Mouse (Mus musculus) left cerebral cortex, postnatal 10 days (tissue): ENCODE measurements around the gene Cul4a. TPM values are rescaled to one million over a fixed set of nuclear protein-coding genes. Genes with fewer than 3 reads are reported as not detected.

ENCODE experiments used
- DNase-seq, 2 experiments: peaks; one replicate each; pipeline ENCODE4 v3.0.0; 2021 to 2022; ENCODE audit warnings: low spot score in 2 of 2, mixed read lengths in 1 of 2; ENCODE audit errors: extremely low spot score in 1 of 2
- intact Hi-C: fragments of 180-260 bp; cut with DNase I; formaldehyde crosslinking; loops from one replicate; pipeline ENCODE4 v1.15.1; 2025
- total RNA-seq, 2 experiments: library from RNA; stranded (reverse); gene quantifications; 2 replicates each; pipeline ENCODE4 v1.2.3; 2021

Gene Cul4a
- total RNA-seq, 2 experiments from 2014 or later: 59.8 to 62.4 TPM

- no peak for DNase-seq
- intact Hi-C loops: no loop called here
Measured at GRCm38 (mm10) chr8:13174305-13174704, 68.9 kb downstream of the Cul4a start.

DNA sequence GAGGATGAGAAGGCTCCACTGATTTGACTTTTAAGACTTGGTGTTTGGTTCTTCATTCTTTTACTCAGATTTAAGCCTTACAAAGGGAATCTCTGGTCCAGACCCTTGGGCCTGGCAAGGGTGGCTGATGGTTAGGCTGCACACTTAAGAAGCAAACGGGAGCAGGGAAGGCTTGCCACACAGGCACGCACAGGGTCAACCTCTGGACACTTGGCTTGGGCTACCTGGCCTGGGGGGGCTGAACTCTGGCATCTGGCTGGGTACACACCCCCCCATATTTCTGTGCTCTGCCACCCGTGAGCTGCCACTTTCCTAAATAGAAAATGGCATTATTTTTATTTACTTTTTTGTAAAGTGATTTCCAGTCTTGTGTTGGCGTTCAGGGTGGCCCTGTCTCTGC, 69.4 kb downstream of the Cul4a start:
- DNase-seq: no peak
- intact Hi-C loops: no loop called here

- DNase-seq: no peak
- intact Hi-C loops: no loop called here
Measured at GRCm38 (mm10) chr8:13175650-13176049, 70.2 kb downstream of the Cul4a start.

GRCm38 (mm10) chr8:13177173-13177852, 71.9 kb downstream of the Cul4a start:
- DNase-seq: no peak
- intact Hi-C loops: no loop called here

GRCm38 (mm10) chr8:13178137-13178536, 72.7 kb downstream of the Cul4a start:
- intact Hi-C loops: no loop called here
- no peak for DNase-seq

- intact Hi-C loops: no loop called here
Measured at GRCm38 (mm10) chr8:13179482-13179881, 74.1 kb downstream of the Cul4a start.

DNA sequence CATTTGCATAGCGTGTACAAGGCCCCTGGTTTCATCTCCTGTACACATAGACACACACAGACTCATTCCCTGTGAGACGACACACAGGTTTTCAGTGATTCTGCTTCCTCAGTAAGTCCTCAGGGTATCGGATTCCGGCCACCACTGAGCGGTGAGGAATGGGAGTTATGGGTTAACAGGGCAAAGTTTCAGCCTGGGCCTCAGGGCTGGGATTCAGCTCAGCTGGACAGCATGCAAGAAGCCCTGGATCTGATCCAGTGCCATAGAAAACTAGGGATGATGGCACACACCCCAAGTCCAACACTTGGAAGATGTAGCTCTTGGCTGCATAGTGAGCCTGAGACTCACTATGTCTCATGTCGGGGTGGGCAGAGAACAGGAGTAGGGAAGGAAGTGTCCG, 74.5 kb downstream of the Cul4a start:
- DNase-seq: no peak
- intact Hi-C loops: no loop called here

More at GRCm38 (mm10) chr8:13179482-13179881, 74.1 kb downstream of the Cul4a start:
- DNase-seq: no peak

DNA sequence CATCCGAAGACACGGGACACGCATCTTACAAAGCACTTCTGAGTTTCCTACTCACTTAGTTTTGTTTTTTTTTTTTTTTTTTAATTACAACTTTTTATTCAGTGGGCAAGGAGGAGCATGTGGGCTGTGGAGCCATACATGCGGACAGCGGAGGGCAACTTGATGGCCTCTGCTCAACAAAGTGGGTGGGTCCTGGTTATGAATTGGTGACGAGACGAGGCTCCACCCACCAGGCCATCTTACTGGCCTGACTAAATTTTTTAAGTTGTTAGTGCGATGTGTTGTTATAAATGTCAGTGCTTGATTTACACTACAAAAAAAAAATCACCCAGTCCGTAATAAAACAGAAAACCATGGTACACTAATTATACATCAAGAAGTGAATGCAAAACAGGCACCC, 75.0 kb downstream of the Cul4a start:
- intact Hi-C loops: no loop called here
- DNase-seq: no peak

DNA sequence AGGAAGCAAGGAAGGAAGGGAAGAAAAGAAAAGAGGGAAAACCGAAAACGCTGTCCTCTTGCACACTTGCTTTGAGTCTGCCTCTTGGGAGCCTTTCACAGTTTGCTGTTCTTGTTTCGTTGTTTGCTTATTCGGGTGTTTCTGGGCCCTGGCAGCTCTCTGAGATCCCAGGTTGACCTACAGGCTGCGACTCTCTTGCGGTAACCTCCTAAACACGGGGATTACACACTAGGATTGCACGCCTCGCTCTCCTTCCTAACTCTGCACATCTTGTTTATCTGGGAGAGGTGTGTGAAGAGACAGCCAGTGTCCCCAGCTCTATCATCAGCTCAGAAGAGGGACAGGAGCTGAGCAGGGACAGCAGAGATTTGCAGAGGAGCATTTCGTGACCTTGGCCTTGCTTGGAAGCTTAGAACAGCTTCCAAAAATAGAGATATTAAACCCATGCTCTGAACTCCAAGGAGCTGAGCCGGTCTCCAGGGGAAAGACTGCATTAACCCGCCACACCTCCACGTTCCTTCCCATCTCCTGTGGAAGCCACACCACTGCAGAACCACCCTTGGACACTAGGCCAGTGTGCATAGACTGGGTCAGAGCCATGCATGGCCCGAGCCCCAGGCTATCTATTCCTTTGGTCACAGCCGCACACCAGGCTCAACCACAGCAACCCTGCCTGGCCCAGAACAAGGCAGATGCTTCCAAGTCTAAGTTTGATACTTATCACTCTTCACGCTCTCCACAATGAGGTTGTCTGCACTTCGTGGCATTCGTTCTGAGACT, 75.7 kb downstream of the Cul4a start:
- intact Hi-C loops: no loop called here
- no peak for DNase-seq

DNA sequence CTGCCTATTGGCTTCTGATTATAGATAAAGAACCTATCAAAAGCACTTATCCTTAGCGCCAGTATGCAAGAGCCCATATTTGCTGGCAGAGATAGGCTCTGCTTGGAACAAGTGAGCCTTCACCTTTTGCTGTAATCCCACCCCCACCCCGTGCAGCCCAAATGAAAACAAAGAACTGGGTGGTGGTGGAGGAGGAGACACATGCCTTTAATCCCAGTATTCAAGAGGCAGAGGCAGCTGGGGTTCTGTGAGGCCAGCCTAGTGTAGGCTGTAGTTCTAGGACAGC, 76.2 kb downstream of the Cul4a start:
- no peak for DNase-seq
- intact Hi-C loops: no loop called here

GRCm38 (mm10) chr8:13186819-13187218, 81.4 kb downstream of the Cul4a start:
- intact Hi-C loops: no loop called here
- no peak for DNase-seq

- intact Hi-C loops: no loop called here
Measured at GRCm38 (mm10) chr8:13187229-13187628, 81.8 kb downstream of the Cul4a start.

DNA sequence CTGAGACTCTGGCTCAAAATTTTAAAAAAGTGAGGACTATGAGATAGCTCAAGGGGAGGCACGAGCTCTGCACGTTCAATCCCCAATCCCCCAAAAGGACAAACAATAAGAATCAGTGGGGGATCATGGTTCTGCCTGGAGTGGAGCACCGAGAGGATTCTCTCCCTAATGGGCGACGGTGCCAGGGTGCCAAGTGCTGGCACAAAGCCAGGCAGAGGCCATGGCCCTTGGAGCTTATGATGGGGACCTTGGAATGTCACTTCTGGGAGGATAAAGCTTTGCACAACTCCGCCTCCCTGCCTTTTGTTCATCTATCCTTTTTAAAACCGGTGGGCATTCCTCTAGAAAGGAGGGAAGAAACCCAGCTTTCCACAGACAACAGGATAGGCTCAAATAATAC, 82.2 kb downstream of the Cul4a start:
- no peak for DNase-seq
- intact Hi-C loops: no loop called here

More at GRCm38 (mm10) chr8:13187229-13187628, 81.8 kb downstream of the Cul4a start:
- no peak for DNase-seq

DNA sequence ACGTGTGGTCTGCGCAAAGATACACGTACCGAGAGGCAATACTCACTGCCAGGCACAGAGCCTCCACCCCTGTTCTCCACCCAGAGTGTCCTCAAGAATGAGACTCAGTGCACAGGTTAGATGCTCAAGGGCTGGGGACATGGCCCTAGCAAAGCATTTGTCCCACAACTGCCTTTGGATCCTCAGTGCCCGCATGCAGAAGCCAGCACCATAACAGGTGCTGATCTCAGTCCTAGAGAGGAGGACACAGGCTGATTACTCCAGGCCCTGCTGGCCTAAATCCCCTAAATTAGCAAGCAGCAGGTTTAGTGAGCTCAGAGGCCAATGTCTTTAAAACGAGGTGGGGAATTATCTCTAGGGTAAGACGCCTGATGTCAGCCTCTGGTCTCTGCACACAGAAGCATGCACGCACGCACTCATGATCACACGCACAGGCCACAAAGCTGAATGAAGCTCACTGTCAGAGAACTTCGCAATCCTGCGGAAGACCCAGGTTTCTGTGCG, 82.7 kb downstream of the Cul4a start:
- no peak for DNase-seq
- intact Hi-C loops: no loop called here

- no peak for DNase-seq
- intact Hi-C loops: no loop called here
Measured at GRCm38 (mm10) chr8:13188857-13189256, 83.4 kb downstream of the Cul4a start.

DNA sequence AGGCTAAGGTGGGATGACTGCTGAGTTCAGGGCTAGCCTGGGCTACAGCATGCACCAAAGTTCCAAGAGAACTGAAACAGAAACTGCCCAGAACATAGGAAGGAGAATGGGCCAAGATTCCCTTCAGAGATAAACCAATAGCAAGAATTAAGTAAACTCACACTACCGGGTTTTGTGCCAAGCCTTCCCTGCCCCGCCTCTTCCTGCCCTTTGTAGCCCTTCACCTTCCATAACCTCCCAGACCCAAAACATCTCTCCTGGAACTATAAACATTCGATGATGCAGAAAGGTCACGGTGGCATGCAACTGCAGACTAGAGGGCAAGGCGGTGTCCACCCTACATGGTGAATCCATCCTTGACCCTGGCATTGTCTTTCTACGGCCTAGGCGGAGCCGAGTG, 84.8 kb downstream of the Cul4a start:
- intact Hi-C loops: no loop called here

DNA sequence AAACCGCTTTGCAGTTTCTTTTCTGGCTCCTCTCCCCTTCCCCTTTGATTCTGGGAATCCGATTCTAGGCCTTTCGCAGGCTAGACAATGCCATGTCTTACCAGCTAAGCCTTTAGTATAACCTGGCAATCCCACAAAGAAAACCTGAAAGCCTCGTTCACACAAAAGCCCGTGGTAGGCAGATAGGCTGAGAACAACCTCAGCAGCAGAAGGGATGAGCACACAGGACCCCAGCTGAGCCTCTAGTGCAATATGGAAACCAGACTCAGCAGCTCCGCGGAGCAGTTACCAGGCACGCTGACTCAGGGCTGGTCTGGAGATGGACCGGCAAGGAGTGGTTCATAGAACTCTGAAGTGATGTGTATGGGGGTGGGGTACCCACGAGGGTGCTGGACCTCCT, 89.4 kb downstream of the Cul4a start:
- intact Hi-C loops: no loop called here

More for the DNA sequence above, 84.8 kb downstream of the Cul4a start:
- DNase-seq: no peak

DNA sequence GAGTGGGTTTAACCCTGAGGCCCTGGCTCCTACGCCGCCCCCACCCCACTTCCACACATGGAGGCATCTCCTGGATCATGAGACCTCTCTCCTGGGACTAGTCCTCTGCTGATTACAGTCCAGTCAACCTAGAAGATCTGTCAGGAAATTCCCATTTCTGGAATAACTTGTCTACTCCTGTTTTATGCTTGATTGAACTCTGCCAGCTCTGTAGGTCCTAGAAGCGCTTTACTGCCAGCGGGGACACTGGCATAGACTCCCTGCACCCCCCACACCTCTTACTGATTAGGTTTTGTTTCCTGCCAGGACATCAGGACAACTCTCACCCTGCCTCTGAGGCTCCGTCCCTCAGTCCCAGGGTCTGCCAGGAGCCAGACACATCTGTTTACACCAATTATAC, 92.1 kb downstream of the Cul4a start:
- no peak for DNase-seq
- intact Hi-C loops: no loop called here

More for the DNA sequence above, 89.4 kb downstream of the Cul4a start:
- no peak for DNase-seq
